Mouse (Mus musculus) liver, embryonic 12.5 days (tissue): Measurements from ENCODE around the gene Cep112. TPM values are rescaled to one million over a fixed set of nuclear protein-coding genes. Genes with fewer than 3 reads are reported as not detected.

Experiments
- ATAC-seq: fragments of 200-750 bp; cut with Nextera tagmentation; 2 replicates; pipeline ENCODE4 v1.8.0; 2017; ENCODE audit warnings: moderate number of reproducible peaks, mild to moderate bottlenecking, moderate library complexity
- H3K27ac ChIP-seq: fragments of 300-500 bp; sonication (generic); 2 replicates; pipeline ENCODE4 v1.5.1; 2016; ENCODE audit warnings: mild to moderate bottlenecking
- H3K27me3 ChIP-seq: fragments of 300-500 bp; sonication (generic); replicated peaks from 2 replicates; pipeline ENCODE4 v1.6.1; 2016; ENCODE audit warnings: mild to moderate bottlenecking, moderate library complexity
- H3K36me3 ChIP-seq: fragments of 300-500 bp; sonication (generic); 2 replicates; pipeline ENCODE4 v1.6.1; 2016; ENCODE audit warnings: mild to moderate bottlenecking, moderate library complexity
- H3K4me1 ChIP-seq: fragments of 300-500 bp; sonication (generic); 2 replicates; pipeline ENCODE4 v1.6.1; 2016
- H3K4me2 ChIP-seq: fragments of 300-500 bp; sonication (generic); 2 replicates; pipeline ENCODE4 v1.6.1; 2016; ENCODE audit warnings: mild to moderate bottlenecking, moderate library complexity
- H3K4me3 ChIP-seq: fragments of 300-500 bp; sonication (generic); 2 replicates; pipeline ENCODE4 v1.5.1; 2016; ENCODE audit warnings: mild to moderate bottlenecking, moderate library complexity
- H3K9ac ChIP-seq: fragments of 300-500 bp; sonication (generic); 2 replicates; pipeline ENCODE4 v1.6.1; 2016; ENCODE audit warnings: mild to moderate bottlenecking, moderate library complexity
- H3K9me3 ChIP-seq: fragments of 300-500 bp; sonication (generic); replicated peaks from 2 replicates; pipeline ENCODE4 v1.6.1; 2016; ENCODE audit warnings: mild to moderate bottlenecking, moderate library complexity
- WGBS: fragments of 180-500 bp; shearing (Covaris S2); methylation state at CpG from one replicate; pipeline ENCODE4 v1.1.7; 2016; ENCODE audit not compliant: insufficient replicate concordance; 5-methylcytosine and 5-hydroxymethylcytosine counted together
- polyA plus RNA-seq: library from polyadenylated mRNA; unstranded; fragments of >200 nt; fragmentation: Nextera tagmentation; extraction: Ambion mirVana; gene quantifications from 2 replicates; pipeline ENCODE4 v1.2.1, GENCODE M21; 2016

Cep112 gene
- polyA plus RNA-seq, 1 experiment from 2014 or later: 2.8 TPM

DNA sequence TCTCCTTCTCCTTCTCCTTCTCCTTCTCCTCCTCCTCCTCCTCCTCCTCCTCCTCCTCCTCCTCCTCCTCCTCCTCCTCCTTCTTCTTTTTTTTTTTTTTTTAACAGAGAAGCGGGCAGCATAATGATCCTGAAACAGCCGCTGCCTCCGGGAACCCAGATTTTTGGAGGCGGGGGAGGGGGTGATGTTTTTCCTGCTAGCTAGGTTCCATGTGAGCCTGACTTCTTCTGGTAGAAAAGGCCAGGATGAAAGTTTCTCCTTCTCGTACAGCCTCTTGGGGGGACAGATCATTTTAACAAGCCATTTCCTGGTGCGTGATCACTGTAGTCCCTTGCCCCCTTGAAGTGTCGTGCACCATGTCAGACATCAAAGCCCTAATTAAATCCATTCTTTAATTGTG, 467.4 kb downstream of the Cep112 start:
- WGBS: 17% methylated on average over 6 of the region's 7 CpGs
- Histone ChIP-seq H3K27me3 (peaks cover 63% of the 10 kb centered on the region), H3K27ac (no peak overlapping the region), H3K4me3 (no peak overlapping the region), H3K9me3 (no peaks in the 10 kb centered on the region), H3K4me2 (no peak overlapping the region), H3K36me3 (no peaks in the 10 kb centered on the region), H3K4me1 (no peaks in the 10 kb centered on the region), H3K9ac (no peak overlapping the region)
- ATAC-seq: no peak

- H3K36me3 ChIP-seq: no peaks in the 10 kb centered on the region
- WGBS: 32% methylated on average over 12 of the region's 12 CpGs
- ATAC-seq: no peak
- H3K27me3 ChIP-seq: peaks cover 71% of the 10 kb centered on the region
- H3K9me3 ChIP-seq: no peaks in the 10 kb centered on the region
- H3K4me1 ChIP-seq: no peaks in the 10 kb centered on the region
- no peak overlapping the region for H3K27ac ChIP-seq
- H3K4me2 ChIP-seq: no peak overlapping the region
- H3K9ac ChIP-seq: no peak overlapping the region
- H3K4me3 ChIP-seq: no peak overlapping the region
These were observed 468.3 kb downstream of the Cep112 start for GRCm38 (mm10) chr11:108893232-108893790.

DNA sequence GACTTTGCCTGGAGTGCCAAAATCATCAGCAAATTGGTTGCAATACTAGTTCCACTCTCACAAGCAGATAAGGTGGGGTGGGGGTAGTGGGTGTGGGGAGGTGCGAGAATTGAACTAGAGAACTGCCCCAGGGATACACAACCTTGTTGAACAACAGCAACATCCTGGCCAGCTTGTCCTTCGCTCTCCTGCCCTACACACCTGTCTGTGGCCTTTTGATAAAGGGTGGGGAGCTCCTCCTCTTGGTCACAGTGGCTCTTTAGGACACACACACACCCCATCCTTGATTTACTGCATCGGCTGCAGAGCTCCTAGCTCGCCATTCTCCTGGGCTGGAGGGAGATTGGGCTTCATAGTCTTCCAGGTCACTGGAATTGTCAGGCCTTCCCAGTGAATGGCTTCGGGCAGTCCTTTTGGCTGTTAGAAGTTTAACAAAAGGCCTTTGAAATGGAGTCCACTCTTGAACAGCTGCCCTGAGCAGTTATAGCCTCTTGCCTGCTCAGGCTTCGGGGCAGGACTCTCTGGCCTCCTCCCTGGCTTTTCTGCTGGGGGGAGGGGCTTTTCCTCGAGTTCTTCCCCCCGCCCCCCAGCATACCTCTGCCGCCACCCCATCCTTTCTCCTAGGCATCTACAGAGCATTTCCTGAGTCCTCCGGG, 469.0 kb downstream of the Cep112 start:
- no peak overlapping the region for H3K9ac ChIP-seq
- ATAC-seq: no peak
- WGBS: 51% methylated on average over 10 of the region's 10 CpGs
- H3K4me3 ChIP-seq: no peak overlapping the region
- H3K4me1 ChIP-seq: no peaks in the 10 kb centered on the region
- H3K9me3 ChIP-seq: no peaks in the 10 kb centered on the region
- no peak overlapping the region for H3K4me2 ChIP-seq
- H3K27ac ChIP-seq: no peak overlapping the region
- no peaks in the 10 kb centered on the region for H3K36me3 ChIP-seq
- H3K27me3 ChIP-seq: peaks cover 70% of the 10 kb centered on the region

GRCm38 (mm10) chr11:108897034-108897433, 472.0 kb downstream of the Cep112 start:
- Histone ChIP-seq H3K27ac (no peak overlapping the region), H3K27me3 (peaks cover 40% of the 10 kb centered on the region), H3K36me3 (no peaks in the 10 kb centered on the region), H3K9me3 (no peaks in the 10 kb centered on the region), H3K4me1 (no peaks in the 10 kb centered on the region), H3K9ac (no peak overlapping the region), H3K4me3 (no peak overlapping the region), H3K4me2 (no peak overlapping the region)
- no peak for ATAC-seq
- whole genome bisulfite sequencing: 66% methylated on average over 4 of the region's 4 CpGs

- Histone ChIP-seq H3K4me1 (no peaks in the 10 kb centered on the region), H3K27ac (no peak overlapping the region), H3K36me3 (no peaks in the 10 kb centered on the region), H3K4me3 (no peak overlapping the region), H3K9ac (no peak overlapping the region), H3K9me3 (no peaks in the 10 kb centered on the region), H3K27me3 (peaks cover 31% of the 10 kb centered on the region), H3K4me2 (no peak overlapping the region)
- WGBS: 62% methylated on average over 9 of the region's 9 CpGs
- ATAC-seq: no peak
These were observed 473.1 kb downstream of the Cep112 start for GRCm38 (mm10) chr11:108898063-108898462.

DNA sequence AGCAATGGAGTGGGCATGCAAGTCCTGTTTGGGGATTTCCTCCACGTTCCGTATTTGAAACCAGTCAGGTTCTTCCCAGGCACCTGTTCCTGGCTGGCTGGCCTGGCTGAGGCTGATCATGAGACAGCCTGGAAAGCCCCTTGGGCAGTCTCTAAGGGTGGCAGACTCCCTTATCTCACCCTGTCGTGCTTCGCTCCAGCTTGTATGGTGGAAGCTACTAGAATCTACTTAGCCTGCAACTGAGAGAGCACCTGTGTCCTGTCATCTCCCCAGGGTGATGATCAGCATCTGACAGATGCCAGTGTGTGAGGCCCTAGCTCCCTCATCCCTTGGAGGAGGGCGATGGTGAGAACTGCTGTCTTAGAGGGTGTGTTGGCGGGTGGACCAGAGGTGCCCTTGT, 473.5 kb downstream of the Cep112 start:
- Histone ChIP-seq H3K27me3 (peaks cover 27% of the 10 kb centered on the region), H3K36me3 (no peaks in the 10 kb centered on the region), H3K4me1 (no peaks in the 10 kb centered on the region), H3K4me2 (no peak overlapping the region), H3K27ac (no peak overlapping the region), H3K9me3 (no peaks in the 10 kb centered on the region), H3K9ac (no peak overlapping the region), H3K4me3 (no peak overlapping the region)
- no peak for ATAC-seq
- WGBS: 60% methylated on average over 6 of the region's 6 CpGs

DNA sequence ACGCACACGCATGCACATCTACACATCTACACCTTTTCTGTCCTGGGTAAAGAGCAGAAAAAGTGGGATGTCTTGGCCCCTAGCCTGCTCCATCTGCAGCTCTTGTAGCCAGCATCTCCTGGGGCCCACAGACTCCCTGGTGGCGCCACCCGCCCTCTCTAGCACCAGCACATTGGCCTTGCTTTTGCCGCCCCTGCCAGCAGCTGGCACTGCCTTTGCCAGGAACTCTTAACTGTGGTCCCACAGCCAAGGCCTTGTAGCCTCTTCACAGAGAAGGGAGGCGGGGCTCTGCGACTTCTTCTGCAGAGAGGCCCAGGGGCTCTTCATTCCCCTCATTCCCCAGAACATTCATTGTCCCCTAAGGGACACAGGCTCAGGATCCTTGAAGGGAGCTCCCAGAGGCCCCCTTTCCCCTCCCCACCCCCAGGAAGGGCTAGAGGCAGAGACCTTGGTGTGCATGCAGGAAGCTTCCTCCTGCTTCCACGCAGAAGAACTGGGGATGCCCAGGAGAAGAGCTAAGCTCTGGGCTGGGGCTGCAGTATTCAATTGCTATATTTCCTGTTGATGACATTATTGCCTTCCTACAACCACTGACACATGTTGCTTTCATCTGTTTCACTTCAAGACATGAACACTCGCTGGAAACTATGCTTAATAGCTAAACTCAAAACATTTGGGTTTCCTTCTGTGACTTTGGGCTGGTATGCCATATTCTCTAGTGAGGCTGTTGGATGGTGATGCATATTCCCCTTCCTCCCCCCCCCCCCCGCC, 475.9 kb downstream of the Cep112 start:
- H3K27me3 ChIP-seq: peaks cover 18% of the 10 kb centered on the region; the same call in 1 of the 2 replicates
- WGBS: 61% methylated on average over 10 of the region's 10 CpGs
- no peaks in the 10 kb centered on the region for H3K36me3 ChIP-seq
- no peak for ATAC-seq
- H3K9me3 ChIP-seq: no peaks in the 10 kb centered on the region
- H3K4me3 ChIP-seq: no peak overlapping the region
- H3K27ac ChIP-seq: no peak overlapping the region
- no peak overlapping the region for H3K4me2 ChIP-seq
- H3K9ac ChIP-seq: no peak overlapping the region
- no peaks in the 10 kb centered on the region for H3K4me1 ChIP-seq

- H3K27ac ChIP-seq: no peak overlapping the region
- WGBS: 62% methylated on average over 7 of the region's 7 CpGs
- H3K9me3 ChIP-seq: no peaks in the 10 kb centered on the region
- H3K4me2 ChIP-seq: no peak overlapping the region
- no peaks in the 10 kb centered on the region for H3K36me3 ChIP-seq
- no peak for ATAC-seq
- no peak overlapping the region for H3K4me3 ChIP-seq
- H3K27me3 ChIP-seq: peaks cover 18% of the 10 kb centered on the region; the same call in 1 of the 2 replicates
- no peak overlapping the region for H3K9ac ChIP-seq
- no peaks in the 10 kb centered on the region for H3K4me1 ChIP-seq
These were observed 476.7 kb downstream of the Cep112 start for GRCm38 (mm10) chr11:108901670-108902069.

GRCm38 (mm10) chr11:108902303-108902702, 477.3 kb downstream of the Cep112 start:
- no peaks in the 10 kb centered on the region for H3K9me3 ChIP-seq
- H3K27ac ChIP-seq: no peak overlapping the region
- WGBS: 60% methylated on average over 4 of the region's 4 CpGs
- no peak overlapping the region for H3K4me2 ChIP-seq
- H3K4me1 ChIP-seq: no peaks in the 10 kb centered on the region
- H3K9ac ChIP-seq: no peak overlapping the region
- ATAC-seq: no peak
- H3K36me3 ChIP-seq: no peaks in the 10 kb centered on the region
- H3K4me3 ChIP-seq: no peak overlapping the region
- H3K27me3 ChIP-seq: peaks cover 14% of the 10 kb centered on the region; the same call in 1 of the 2 replicates

DNA sequence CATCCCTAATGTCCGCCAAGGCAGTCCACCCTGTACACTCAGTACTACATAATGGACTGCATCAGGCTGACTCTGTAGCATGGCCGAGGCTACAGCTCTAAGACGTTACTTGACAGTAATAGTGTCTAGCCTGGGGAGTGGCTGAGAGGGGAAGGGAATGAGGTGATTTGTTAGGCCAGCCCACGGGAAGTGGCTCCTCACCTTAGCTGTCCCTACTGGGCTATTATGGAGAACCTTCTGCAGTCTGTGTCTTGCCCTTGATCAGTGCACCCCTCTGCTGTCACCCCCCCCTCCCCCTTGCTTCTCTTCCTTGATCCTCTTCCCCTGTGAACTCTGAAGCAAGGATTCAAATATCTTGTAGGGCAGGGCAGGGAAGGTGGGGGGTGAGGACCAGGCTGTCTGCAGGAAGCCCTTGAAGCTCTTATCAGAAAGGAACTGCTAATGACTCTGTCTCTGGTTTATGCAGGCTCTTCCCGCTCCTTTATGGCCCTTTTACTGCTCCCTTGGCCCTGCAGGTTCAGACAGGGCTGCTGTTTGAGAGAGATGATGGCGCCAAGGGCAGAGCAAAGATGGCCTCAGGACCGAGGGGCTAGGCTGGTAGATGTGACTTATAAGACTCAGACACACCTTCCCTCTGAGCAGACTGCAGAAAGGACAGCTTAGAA, 481.7 kb downstream of the Cep112 start:
- ATAC-seq: no peak
- no peak overlapping the region for H3K27ac ChIP-seq
- no peak overlapping the region for H3K9ac ChIP-seq
- H3K4me3 ChIP-seq: no peak overlapping the region
- peaks cover 23% of the 10 kb centered on the region for H3K4me1 ChIP-seq
- no peaks in the 10 kb centered on the region for H3K9me3 ChIP-seq
- peaks cover 35% of the 10 kb centered on the region for H3K27me3 ChIP-seq
- no peaks in the 10 kb centered on the region for H3K36me3 ChIP-seq
- H3K4me2 ChIP-seq: no peak overlapping the region
- 31% methylated on average over 7 of the region's 7 CpGs for WGBS

DNA sequence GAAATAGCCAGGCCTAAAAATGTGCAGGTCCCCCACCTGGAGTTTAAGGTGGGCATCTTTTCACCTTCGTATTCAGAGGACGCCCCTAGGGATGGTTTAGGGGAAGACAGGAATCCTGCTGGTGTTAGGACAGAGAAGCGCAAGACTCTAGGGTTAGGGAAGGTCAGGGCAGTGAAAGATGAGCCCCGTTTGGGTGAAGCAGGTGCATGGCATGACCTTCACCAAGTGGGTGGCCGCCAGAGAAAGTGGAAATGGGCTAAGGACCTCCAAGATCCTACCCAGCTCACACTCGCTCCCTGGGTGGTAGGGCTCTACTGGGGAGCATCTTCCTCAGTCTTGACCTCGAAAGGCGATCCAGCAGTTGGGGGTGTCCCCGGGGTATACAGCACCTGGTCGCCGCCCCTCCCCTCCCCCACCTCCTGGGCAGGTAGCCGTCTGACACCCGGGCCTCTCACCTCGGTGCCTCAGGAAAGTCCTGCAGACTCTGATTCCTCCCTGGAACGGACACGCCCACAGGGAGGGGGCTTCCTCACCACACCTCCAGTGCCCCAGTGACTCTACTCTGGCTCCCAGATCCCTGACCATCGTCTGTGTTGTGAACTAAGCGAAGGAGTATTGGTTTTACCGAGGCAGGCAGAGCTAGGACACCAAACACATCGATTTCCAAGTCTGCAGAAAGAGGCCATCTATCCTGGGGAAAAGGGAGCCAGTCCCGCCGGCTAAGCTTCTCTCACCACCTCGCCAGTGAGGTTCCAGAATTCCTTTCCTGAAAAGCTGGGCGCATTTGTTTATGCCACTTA, 484.6 kb downstream of the Cep112 start:
- Histone ChIP-seq H3K27me3 (peaks cover 41% of the 10 kb centered on the region), H3K4me2 (peak overlapping the region; percentile 49), H3K27ac (no peak overlapping the region), H3K4me1 (peaks cover 23% of the 10 kb centered on the region), H3K36me3 (no peaks in the 10 kb centered on the region), H3K9me3 (no peaks in the 10 kb centered on the region), H3K9ac (no peak overlapping the region), H3K4me3 (peak overlapping the region; percentile 9)
- 7% methylated on average over 24 of the region's 24 CpGs for WGBS
- no peak for ATAC-seq
